Mouse (Mus musculus) G1E-ER4 (cell line): ENCODE data around the gene Gmds. TPM values are rescaled to one million over a fixed set of nuclear protein-coding genes. Genes with fewer than 3 reads are reported as not detected.

Experiments
- GATA1 ChIP-seq: IDR thresholded peaks from one replicate; pipeline ENCODE4 v1.8.0; 2012; ENCODE audit warnings: low read length, inconsistent platforms
- polyA plus RNA-seq: library from polyadenylated mRNA; stranded (reverse); fragments of >175 nt; gene quantifications from 2 replicates; pipeline ENCODE4 v1.2.3, GENCODE M21; 2012

Gene Gmds
- polyA plus RNA-seq, 1 experiment, result 56.1 TPM

GRCm38 (mm10) chr13:32217647-32218046 lies 120.9 kb downstream of the Gmds start:
- no peak for TF ChIP-seq GATA1

- TF ChIP-seq GATA1, result no peak
Measured at GRCm38 (mm10) chr13:32213702-32214452, 124.7 kb downstream of the Gmds start.

GRCm38 (mm10) chr13:32212125-32212524 lies 126.4 kb downstream of the Gmds start:
- no peak for TF ChIP-seq GATA1

GRCm38 (mm10) chr13:32207172-32207908 lies 131.2 kb downstream of the Gmds start:
- no peak for TF ChIP-seq GATA1

GRCm38 (mm10) chr13:32179906-32180305 lies 158.6 kb downstream of the Gmds start:
- no peak for TF ChIP-seq GATA1

- no peak for TF ChIP-seq GATA1
Measured at GRCm38 (mm10) chr13:32178682-32179081, 159.9 kb downstream of the Gmds start.

- no peak for TF ChIP-seq GATA1
Measured at GRCm38 (mm10) chr13:32177852-32178453, 160.6 kb downstream of the Gmds start.

GRCm38 (mm10) chr13:32175028-32175427 lies 163.5 kb downstream of the Gmds start:
- no peak for TF ChIP-seq GATA1

- no peak for TF ChIP-seq GATA1
Measured at GRCm38 (mm10) chr13:32169173-32169572, 169.4 kb downstream of the Gmds start.

- no peak for TF ChIP-seq GATA1
Measured at GRCm38 (mm10) chr13:32167806-32168205, 170.7 kb downstream of the Gmds start.

- TF ChIP-seq GATA1, result no peak
Measured at GRCm38 (mm10) chr13:32165581-32165980, 173.0 kb downstream of the Gmds start.

- no peak for TF ChIP-seq GATA1
Measured at GRCm38 (mm10) chr13:32161567-32161966, 177.0 kb downstream of the Gmds start.

GRCm38 (mm10) chr13:32158240-32158639 lies 180.3 kb downstream of the Gmds start:
- no peak for TF ChIP-seq GATA1

GRCm38 (mm10) chr13:32145916-32146315 lies 192.6 kb downstream of the Gmds start:
- peak; percentile 93 for TF ChIP-seq GATA1

- TF ChIP-seq GATA1, result no peak
Measured at GRCm38 (mm10) chr13:32145179-32145578, 193.4 kb downstream of the Gmds start.

- no peak for TF ChIP-seq GATA1
Measured at GRCm38 (mm10) chr13:32143651-32144050, 194.9 kb downstream of the Gmds start.

- TF ChIP-seq GATA1, result no peak
Measured at GRCm38 (mm10) chr13:32134663-32135273, 203.8 kb downstream of the Gmds start.
